Mouse (Mus musculus) right cerebral cortex, postnatal 25 days (tissue): ENCODE measurements at regions not wholly inside any gene's neighbourhood (a gene's known extent, or its start where the extent isn't known, plus 50 kb on each side); places are given as distances from the start of the nearest gene placed in this dataset.
"Not testable (repeated sequence)": the region's sequence is repeated elsewhere in the genome, so short reads cannot be mapped to it uniquely, and the experiment has no call there.

Experiments
- DNase-seq: peaks from one replicate; pipeline ENCODE4 v3.0.0; 2022

DNA sequence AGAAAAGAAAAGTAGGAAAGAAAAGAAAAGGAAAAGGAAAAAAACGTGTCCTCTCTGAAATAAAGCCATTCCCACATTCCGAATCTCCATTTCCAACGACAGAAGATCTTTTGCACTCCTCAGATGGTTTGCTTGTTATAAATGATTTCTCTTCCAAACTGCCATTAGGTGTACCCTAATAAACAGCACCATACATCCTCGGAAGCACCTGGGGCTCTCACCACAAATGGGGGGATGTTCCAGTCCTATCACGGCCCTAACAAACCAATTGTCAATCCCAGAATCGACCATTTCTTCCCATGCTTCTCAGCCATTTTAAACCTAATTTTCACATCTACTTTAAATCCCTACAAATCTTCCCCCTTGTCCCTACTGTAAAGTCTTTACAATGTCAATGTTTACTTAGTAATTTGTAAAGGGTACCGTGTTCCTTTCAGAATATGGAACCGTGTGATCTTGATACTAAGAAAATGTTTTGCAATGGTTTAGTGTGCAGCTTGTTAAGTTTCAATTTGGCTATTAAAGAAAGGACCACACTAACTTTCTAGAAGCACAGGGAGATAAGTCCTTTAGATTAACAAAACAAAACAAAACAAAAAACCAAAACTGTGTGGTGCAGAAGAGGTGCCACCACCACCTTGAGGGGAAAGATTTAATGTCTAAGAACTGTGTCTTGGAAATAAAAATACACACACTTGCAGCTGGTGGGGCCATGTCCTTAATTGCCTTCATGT, 66.6 kb upstream of the Chd2 start:
- no peak for DNase-seq

DNA sequence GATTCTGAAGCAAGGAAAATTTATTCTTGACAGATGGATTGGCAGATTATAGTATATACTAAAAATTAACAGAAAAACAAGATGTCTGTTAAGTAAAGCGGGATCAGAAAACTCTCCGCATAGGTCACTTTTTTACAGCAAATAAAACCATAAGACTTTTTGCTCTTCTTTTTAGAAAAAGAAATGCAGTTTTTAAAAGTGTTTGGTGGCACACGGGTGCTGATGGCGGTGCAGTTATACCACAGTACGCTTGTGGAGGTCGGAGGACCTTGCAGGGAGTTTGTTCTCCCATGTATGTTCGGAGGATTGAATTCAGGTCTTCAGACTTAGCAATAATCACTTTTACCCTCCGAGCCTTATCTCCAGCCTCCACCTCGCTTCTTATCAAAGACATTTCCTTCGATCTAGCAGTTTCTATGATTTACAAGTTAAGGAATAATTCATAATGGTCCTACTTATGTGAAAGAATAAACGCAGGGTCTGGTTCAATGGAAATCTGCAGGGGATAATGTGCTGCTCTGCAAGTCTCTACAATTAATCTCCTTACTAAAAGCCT, 65.9 kb upstream of the Chd2 start:
- no peak for DNase-seq

DNA sequence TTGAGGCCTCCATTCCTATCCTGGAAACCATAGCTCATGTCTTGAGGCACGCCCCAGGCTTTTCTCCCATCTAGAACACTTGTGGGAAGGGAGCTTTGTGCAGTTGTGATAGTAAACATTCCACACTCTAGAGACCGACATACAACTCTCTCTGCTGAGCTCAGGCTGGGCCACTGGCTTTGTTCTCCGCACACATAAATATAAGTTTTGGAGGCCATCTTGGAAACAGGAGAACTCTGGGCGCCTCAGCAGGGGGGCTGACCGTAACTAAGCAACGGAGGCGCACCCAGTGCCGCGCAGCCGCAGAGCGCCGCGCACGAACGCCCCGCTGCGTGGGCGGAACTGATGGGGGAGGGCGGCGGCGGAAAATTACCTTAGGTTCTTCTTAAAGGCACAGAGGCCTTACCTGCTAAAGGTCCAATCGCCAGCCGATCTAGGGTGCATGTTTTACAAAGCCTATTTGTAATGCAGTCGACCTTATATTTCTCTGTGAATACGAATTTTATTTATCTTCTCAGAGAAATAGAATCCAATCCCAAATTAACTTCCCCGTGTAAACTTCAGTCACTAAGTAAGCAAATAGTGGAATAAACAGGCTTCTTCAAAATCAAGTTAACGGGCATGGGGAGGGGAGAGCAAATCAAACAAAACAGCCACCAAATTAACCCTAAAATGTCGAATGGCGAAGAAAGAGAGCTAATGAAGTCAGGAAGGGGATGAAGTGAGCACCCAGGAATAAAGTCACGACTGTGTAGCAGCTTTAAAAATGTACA, 65.2 kb upstream of the Chd2 start:
- DNase-seq = peak; percentile 93

- DNase-seq = no peak
Measured at GRCm38 (mm10) chr7:73604597-73604996, 63.0 kb upstream of the Chd2 start.

- DNase-seq = no peak
Measured at GRCm38 (mm10) chr7:73602815-73603551, 61.4 kb upstream of the Chd2 start.

GRCm38 (mm10) chr7:73601336-73601735, 59.7 kb upstream of the Chd2 start:
- DNase-seq = no peak

DNA sequence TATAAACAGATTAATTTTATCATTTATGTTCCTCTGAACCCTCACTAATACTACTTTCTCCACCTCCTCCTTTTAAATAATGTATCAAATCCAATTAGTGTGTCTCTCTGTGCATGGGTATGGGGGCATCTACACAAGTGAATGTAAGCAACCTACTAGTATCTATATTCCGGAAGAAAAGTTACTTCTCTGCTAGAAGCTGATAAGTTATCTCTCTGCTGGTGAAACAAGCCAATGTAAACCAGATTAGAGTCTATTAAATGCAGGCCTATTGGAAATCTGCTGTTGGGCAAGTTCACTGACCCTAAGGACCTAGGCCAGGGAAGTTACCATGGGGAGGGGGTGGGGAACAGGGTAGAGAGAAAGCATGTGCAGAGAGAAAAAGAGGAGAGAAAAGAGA, 59.1 kb upstream of the Chd2 start:
- DNase-seq = no peak

DNA sequence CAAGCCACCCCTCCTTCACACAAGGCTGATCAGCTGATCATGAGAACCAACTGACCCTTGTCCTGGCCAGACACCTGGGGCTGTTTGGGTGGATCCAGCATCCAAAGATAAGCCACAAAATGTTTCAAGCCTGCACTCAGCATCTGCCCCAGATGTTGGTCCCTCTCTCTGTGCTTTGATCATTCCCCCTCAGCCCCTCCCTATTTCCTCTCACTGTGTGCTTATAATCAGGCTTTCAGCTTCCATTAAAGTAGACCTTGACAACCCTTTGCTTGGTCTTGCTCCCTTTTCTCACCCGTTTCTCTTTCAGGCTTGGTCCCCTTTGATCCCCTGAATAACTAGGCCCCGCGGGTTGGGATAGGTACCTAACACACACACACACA, 58.4 kb upstream of the Chd2 start:
- not testable (repeated sequence) for DNase-seq

GRCm38 (mm10) chr7:73599354-73600002, 57.8 kb upstream of the Chd2 start:
- no peak for DNase-seq

GRCm38 (mm10) chr7:73597968-73598367, 56.3 kb upstream of the Chd2 start:
- DNase-seq = no peak

DNA sequence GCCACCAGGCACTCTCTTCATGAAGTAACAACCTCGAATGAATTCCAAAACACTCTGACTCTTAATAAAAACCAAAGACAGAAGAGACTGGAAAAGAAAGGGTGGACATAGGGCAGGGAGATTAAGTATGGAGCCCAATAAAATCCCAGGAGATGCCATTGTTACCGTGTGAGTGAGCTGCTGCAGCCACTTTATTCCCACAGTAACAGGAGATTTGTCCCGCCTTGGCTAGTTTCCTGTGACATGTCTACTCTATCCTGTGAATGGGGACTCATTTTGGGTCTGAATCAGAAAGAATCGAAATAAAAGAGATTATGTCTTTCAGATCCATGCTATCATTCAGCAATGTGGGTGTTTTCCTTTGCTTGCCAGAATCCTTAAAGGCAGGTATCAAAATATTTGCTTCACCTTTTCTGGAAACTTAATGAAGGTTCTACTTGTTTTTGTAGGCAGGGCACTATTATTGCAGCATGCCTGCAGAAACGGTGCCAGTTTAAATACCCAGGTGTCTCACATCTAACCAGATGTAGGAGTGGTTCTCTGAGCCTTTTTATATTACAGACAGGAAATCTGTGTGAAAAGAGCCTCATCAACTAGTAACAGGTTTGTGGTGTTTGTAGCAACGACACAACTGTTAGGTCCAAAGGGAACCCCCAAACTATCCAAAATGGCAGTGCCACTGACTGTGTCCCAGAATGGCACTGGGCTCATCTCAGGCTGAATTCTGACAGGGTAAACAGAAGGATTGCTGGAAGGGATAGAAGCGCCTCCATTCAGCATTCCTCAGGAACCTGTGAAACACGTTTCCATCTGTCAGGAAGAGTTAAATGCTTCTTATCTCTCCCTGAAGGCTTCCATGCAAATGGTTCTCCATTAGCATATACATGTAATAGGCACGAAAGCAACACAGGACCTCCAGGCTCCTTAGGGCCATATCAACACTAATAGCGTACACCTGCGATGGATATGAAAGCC, 55.5 kb upstream of the Chd2 start:
- DNase-seq = no peak

DNA sequence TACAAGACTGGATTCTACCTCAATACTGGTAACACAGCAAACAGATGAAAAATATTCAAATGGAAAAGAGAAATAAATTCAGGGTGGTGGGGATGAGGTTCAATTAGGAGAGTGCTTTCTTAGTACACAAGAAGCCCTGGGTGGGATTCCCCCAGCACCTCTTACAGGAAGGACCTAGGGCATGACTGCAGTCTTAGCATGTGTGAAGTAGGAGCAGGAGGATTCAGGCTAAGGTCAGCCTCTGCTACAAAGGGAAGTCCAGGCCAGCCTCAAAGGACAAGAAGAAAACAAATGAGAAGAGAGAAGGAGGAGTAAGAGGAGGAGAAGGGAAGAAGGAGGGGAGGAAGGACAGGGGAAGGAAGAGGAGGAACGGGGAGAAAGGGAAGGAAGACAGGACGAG, 54.8 kb upstream of the Chd2 start:
- no peak for DNase-seq

DNA sequence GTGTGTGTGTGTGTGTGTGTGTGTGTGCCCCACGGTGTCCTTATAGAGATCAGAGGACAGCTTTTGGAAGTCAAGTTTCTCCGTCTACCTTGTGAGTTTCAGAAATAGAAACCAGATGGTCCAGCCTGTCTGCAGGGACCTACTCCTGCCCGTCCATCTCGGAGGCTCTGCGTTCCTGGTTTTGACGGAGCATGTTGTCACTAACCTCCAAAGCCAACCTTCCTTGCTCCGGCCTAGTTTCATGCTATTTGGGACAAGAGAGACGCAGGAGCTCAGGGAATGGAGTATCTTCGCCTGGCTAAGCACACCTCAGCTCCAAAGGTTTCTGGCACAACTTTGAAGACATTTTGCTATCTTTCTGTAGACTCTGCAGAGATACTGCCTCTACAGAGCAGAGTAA, 54.2 kb upstream of the Chd2 start:
- DNase-seq = no peak

DNA sequence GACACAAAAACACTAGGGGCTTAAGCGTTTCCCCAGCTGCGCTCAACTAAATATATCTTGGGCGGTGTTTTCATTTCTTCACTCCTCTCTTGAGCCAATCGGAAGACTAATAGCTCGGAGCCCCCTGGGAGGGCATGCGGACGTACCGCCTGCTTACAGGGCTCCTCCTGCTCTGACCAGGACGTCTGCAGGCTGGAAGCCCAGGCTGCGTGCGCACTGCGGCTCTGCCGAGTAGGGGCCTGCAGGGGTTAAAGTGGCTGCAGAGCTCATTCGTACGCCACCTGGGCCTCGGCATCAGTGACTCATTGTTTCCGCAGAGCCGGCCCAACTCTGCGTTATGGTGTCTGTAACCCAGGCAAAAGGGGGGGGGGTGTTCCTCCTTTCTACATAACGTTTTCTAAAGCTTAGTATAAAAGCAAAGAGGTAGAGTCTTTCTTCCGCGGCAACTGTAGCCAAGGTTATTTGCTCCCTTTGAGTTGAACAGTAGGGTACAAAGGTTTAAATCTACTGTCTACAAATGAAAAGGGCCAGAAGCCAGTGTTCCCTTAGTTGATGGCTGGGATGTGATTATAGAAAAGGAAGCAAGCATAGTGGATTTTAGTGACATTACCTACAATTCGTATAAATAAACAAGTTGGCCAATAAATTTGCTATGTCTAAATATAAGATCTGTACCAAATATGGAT, 53.7 kb upstream of the Chd2 start:
- peak; percentile 80 for DNase-seq

DNA sequence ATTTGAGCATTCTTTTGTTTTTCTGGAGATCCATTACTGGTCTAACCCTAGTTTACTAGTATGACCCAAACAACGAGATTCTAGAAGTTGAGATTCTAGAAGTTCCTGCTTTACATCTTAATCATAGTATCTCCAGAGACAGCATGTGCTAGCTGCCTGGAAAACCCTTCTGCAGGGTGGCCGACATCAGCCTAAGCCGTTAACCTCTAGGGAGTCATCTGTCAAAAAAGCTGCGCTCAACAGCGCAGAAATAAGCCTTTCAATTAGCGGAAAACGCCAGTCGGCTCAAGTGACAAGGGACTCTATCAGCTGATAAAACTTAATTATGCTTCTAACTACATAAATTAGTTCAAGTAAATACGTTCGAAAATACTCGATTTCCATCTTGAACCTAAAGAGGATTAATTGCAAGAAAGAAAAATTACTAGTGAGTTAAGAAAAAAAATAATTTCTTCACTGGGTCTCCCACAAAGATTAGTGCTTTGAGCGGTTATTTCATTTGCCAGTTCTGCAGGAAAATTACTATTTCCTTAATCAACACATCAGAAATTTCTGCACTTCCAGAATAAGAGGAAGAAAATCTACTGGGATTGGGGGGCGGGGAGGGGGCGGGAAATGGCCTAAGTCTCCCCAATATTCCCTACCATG, 53.0 kb upstream of the Chd2 start:
- no peak for DNase-seq

GRCm38 (mm10) chr7:73593645-73594385, 52.2 kb upstream of the Chd2 start:
- no peak for DNase-seq

DNA sequence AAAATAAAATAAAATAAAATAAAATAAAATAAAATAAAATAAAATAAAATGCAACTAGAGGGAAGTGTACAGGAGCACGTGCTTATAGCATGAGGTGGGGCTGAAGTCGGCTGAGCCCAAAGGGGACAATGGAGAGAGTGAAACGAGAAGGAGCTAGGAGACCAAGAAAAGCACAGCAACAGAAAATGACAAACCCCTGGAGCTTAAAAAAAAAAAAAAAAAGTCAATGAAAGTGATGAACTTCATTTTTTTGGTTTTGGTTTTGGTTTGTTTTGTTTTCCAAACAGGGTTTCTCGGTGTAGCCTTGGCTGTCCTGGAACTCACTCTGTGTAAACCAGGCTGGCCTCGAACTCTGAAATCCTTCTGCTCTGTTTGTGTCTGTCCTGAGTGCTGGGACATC, 51.2 kb upstream of the Chd2 start:
- no peak for DNase-seq
